ENCODE assay signal across 8 mouse cellular contexts in the genomic region with DNA sequence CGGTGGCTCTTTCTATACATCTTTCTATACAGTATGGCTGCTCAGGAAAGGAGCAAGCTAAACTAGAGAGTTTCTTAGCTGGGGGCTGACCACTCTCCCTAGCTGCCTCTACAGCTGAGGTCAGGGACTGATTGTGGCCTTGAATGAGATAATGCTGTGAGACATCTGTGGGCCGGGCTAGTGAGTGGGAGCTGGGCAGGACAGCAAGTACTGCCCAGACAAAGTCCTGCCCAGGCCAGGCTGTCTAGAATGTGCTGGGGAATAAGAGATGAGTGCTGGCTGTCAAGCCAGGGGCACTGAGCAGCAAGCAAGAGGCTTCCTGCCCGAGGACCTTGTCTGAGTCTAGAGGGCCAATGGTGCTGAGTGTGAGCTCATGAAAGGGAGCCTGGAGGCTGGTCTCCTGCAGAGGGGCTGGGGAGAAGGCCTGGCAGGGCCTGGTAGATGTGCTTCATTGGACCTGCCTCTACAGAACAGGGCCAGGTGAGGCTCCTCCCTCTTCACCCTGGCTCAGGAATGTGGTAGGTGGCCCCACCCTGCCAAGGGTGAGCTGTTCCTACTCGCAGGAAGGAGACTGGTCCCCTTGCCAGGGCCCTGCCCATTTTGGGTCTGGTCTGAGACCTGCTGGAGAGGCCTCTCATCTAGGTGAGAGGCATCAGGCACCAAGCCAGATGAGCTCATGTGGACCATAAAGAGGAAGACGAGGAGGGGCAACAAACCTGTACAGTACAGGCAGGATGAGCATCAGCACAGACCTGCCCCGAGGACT. TPM values are rescaled to one million over a fixed set of nuclear protein-coding genes. Genes with fewer than 3 reads are reported as not detected.
DNase-seq lines count a peak whose midpoint lies in the region; ATAC-seq lines count a peak whose summit lies in the region.

No protein-coding gene starts in this region.

- intact Hi-C loops in heart, postnatal 36 days (cut with DNase I): no loop called here

- peak; percentile 15 for DNase-seq in heart, adult 8-10 months (ENCODE audit: low spot score)
- no peak for DNase-seq in heart, postnatal 36 days
- peak; percentile 73 for DNase-seq in cerebellum, adult 9-11 months
- DNase-seq in Muller cell, postnatal 12 days (ENCODE audit: inconsistent ontology term): no peak
- no peak for DNase-seq in gastrocnemius, postnatal 10 days
- no peak for DNase-seq in embryo, embryonic 9.5 days (ENCODE audit: extremely low spot score)

- H3K9me3 ChIP-seq in intestine, embryonic 16.5 days (ENCODE audit: control insufficient read depth, low read length): no peaks in the 10 kb centered on the region
- H3K9me3 ChIP-seq in lung, embryonic 15.5 days: no peaks in the 10 kb centered on the region

- H3K27ac ChIP-seq in intestine, embryonic 16.5 days (ENCODE audit: low read length): no peak overlapping the region
- H3K27ac ChIP-seq in lung, embryonic 15.5 days: peak overlapping the region; percentile 82

- no peak overlapping the region for H3K9ac ChIP-seq in intestine, embryonic 16.5 days (ENCODE audit: low read depth, low read length)
- peak overlapping the region; percentile 63 for H3K9ac ChIP-seq in lung, embryonic 15.5 days

- H3K4me3 ChIP-seq in intestine, embryonic 16.5 days (ENCODE audit: low read length): peak overlapping the region; percentile 48
- H3K4me3 ChIP-seq in lung, embryonic 15.5 days: peak overlapping the region; percentile 59

- H3K4me2 ChIP-seq in intestine, embryonic 16.5 days (ENCODE audit: low read depth, low read length): peak overlapping the region; percentile 85
- peak overlapping the region; percentile 75 for H3K4me2 ChIP-seq in lung, embryonic 15.5 days

- H3K27me3 ChIP-seq in intestine, embryonic 16.5 days (replicated peaks; ENCODE audit: control insufficient read depth, insufficient read depth, low read length): peaks cover 6% of the 10 kb centered on the region; the same call in 1 of the 2 replicates
- peaks cover 4% of the 10 kb centered on the region; the same call in 1 of the 2 replicates for H3K27me3 ChIP-seq in lung, embryonic 15.5 days

- WGBS in intestine, embryonic 16.5 days: 52% methylated on average over 6 of the region's 6 CpGs
- WGBS in lung, embryonic 15.5 days: 55% methylated on average over 6 of the region's 6 CpGs

- H3K36me3 ChIP-seq in intestine, embryonic 16.5 days (ENCODE audit: control insufficient read depth, insufficient read depth, low read length): peaks cover 13% of the 10 kb centered on the region; the same call in 1 of the 2 replicates
- H3K36me3 ChIP-seq in lung, embryonic 15.5 days: peaks cover 43% of the 10 kb centered on the region

- peaks cover 35% of the 10 kb centered on the region for H3K4me1 ChIP-seq in intestine, embryonic 16.5 days (ENCODE audit: control insufficient read depth, insufficient read depth, low read length)
- peaks cover 30% of the 10 kb centered on the region for H3K4me1 ChIP-seq in lung, embryonic 15.5 days

- ATAC-seq in intestine, embryonic 16.5 days: peak; percentile 41
- ATAC-seq in lung, embryonic 15.5 days (ENCODE audit: borderline replicate concordance, extremely low read depth, low FRiP score, low TSS enrichment): peak; percentile 71

RNA-seq across cellular contexts. Expression of a gene that starts 23.7 kb away (rescaled TPM):
- 100 to 1,000 TPM in 1 of 4 experiments, 10 to 100 TPM in 3; 88.8 to 101 (median 95.0) TPM for total RNA-seq in heart, adult 8-10 months (2022)
- 10 to 100 TPM; 83.6 to 91.1 TPM for total RNA-seq in heart, postnatal 36 days (2021)
- polyA plus RNA-seq in intestine, embryonic 16.5 days (2015; fragmentation: Nextera tagmentation; extraction: Ambion mirVana): 10.2 and 10.7 TPM in 2 replicates
- polyA plus RNA-seq in lung, embryonic 15.5 days (2015; fragmentation: Nextera tagmentation; extraction: Ambion mirVana): 41.3 and 42.8 TPM in 2 replicates
- total RNA-seq in gastrocnemius, postnatal 10 days (2021): 10 to 100 TPM; 61.0 to 61.8 TPM

RNA-seq across cellular contexts. Expression of a gene that starts 28.0 kb away (rescaled TPM):
- 10 to 100 TPM in 3 of 4 experiments, 1 to 10 TPM in 1; 9.8 to 12.3 (median 11.8) TPM for total RNA-seq in heart, adult 8-10 months (2022)
- total RNA-seq in heart, postnatal 36 days (2021): 10 to 100 TPM; 11.7 to 12.1 TPM
- 28.5 and 28.7 TPM in 2 replicates for polyA plus RNA-seq in intestine, embryonic 16.5 days (2015; fragmentation: Nextera tagmentation; extraction: Ambion mirVana)
- polyA plus RNA-seq in lung, embryonic 15.5 days (2015; fragmentation: Nextera tagmentation; extraction: Ambion mirVana): 15.9 and 18.7 TPM in 2 replicates
- 1 to 10 TPM; 9.0 to 9.9 TPM for total RNA-seq in gastrocnemius, postnatal 10 days (2021)

RNA-seq across cellular contexts. Expression of a gene that starts 30.6 kb away (rescaled TPM):
- 100 to 1,000 TPM; 297 to 351 (median 327) TPM for total RNA-seq in heart, adult 8-10 months (2022)
- total RNA-seq in heart, postnatal 36 days (2021): 100 to 1,000 TPM; 288 to 310 TPM
- 113 and 117 TPM in 2 replicates for polyA plus RNA-seq in intestine, embryonic 16.5 days (2015; fragmentation: Nextera tagmentation; extraction: Ambion mirVana)
- polyA plus RNA-seq in lung, embryonic 15.5 days (2015; fragmentation: Nextera tagmentation; extraction: Ambion mirVana): 91.2 and 96.3 TPM in 2 replicates
- total RNA-seq in gastrocnemius, postnatal 10 days (2021): 100 to 1,000 TPM; 124 to 142 TPM

RNA-seq across cellular contexts. Expression of a gene that starts 51.3 kb away (rescaled TPM):
- total RNA-seq in heart, adult 8-10 months (2022): not detected
- total RNA-seq in heart, postnatal 36 days (2021): not detected
- polyA plus RNA-seq in intestine, embryonic 16.5 days (2015; fragmentation: Nextera tagmentation; extraction: Ambion mirVana): 0.04 TPM in 1 of 2 replicates, not detected in the other
- polyA plus RNA-seq in lung, embryonic 15.5 days (2015; fragmentation: Nextera tagmentation; extraction: Ambion mirVana): not detected in 2 replicates
- not detected for total RNA-seq in gastrocnemius, postnatal 10 days (2021)

RNA-seq across cellular contexts. Expression of a gene that starts 52.0 kb away (rescaled TPM):
- total RNA-seq in heart, adult 8-10 months (2022): 10 to 100 TPM; 21.9 to 32.5 (median 24.7) TPM
- total RNA-seq in heart, postnatal 36 days (2021): 10 to 100 TPM; 29.2 to 35.1 TPM
- polyA plus RNA-seq in intestine, embryonic 16.5 days (2015; fragmentation: Nextera tagmentation; extraction: Ambion mirVana): 52.7 and 59.2 TPM in 2 replicates
- polyA plus RNA-seq in lung, embryonic 15.5 days (2015; fragmentation: Nextera tagmentation; extraction: Ambion mirVana): 40.4 and 44.4 TPM in 2 replicates
- 10 to 100 TPM; 26.2 to 39.8 TPM for total RNA-seq in gastrocnemius, postnatal 10 days (2021)

Comparison
In these comparisons a context has a peak if more than half of its experiments do, and no peak if none do; other contexts are left out.
1. DNase-seq: peak in heart, adult 8-10 months (single experiment) and cerebellum, adult 9-11 months (single experiment); none in heart, postnatal 36 days (0 of 2), Muller cell, postnatal 12 days (single experiment), gastrocnemius, postnatal 10 days (single experiment) and embryo, embryonic 9.5 days (single experiment).